Mouse (Mus musculus) midbrain, postnatal 0 days (tissue): Measurements from ENCODE around the gene Tas2r119. TPM values are rescaled to one million over a fixed set of nuclear protein-coding genes. Genes with fewer than 3 reads are reported as not detected.

Source experiments
- ATAC-seq: fragments of 200-750 bp; cut with Nextera tagmentation; 2 replicates; pipeline ENCODE4 v1.8.0; 2017; ENCODE audit warnings: moderate number of reproducible peaks, mild to moderate bottlenecking, moderate TSS enrichment, moderate library complexity; ENCODE audit not compliant: low FRiP score
- DNase-seq: peaks from one replicate; pipeline ENCODE4 v3.0.0-alpha.2; 2015; ENCODE audit warnings: low spot score
- H3K27ac ChIP-seq: fragments of 300-500 bp; sonication (generic); 2 replicates; pipeline ENCODE4 v1.5.1; 2014; ENCODE audit warnings: low read depth, mild to moderate bottlenecking, low read length, mixed read lengths
- H3K27me3 ChIP-seq: fragments of 300-500 bp; sonication (generic); 2 replicates; pipeline ENCODE4 v1.6.1; 2014; ENCODE audit warnings: low read length, control low read depth, mixed read lengths; ENCODE audit not compliant: insufficient read depth
- H3K36me3 ChIP-seq: fragments of 300-500 bp; sonication (generic); 2 replicates; pipeline ENCODE4 v1.6.1; 2014; ENCODE audit warnings: low read length, control low read depth, mixed read lengths; ENCODE audit not compliant: insufficient read depth
- H3K4me1 ChIP-seq: fragments of 300-500 bp; sonication (generic); 2 replicates; pipeline ENCODE4 v1.6.1; 2014; ENCODE audit warnings: mild to moderate bottlenecking, control low read depth, antibody characterized with exemption, low read length, mixed read lengths; ENCODE audit not compliant: insufficient read depth
- H3K4me2 ChIP-seq: fragments of 300-500 bp; sonication (generic); 2 replicates; pipeline ENCODE4 v1.6.1; 2014; ENCODE audit warnings: low read depth, mild to moderate bottlenecking, low read length, mixed read lengths; ENCODE audit not compliant: poor library complexity, severe bottlenecking
- H3K4me3 ChIP-seq: fragments of 300-500 bp; sonication (generic); 2 replicates; pipeline ENCODE4 v1.5.1; 2014; ENCODE audit warnings: low read depth, mild to moderate bottlenecking, low read length, moderate library complexity
- H3K9ac ChIP-seq: fragments of 300-500 bp; sonication (generic); replicated peaks from 2 replicates; pipeline ENCODE4 v1.6.1; 2014; ENCODE audit warnings: mild to moderate bottlenecking, low read length, moderate library complexity, mixed read lengths; ENCODE audit not compliant: poor library complexity, severe bottlenecking
- H3K9me3 ChIP-seq: fragments of 300-500 bp; sonication (generic); 2 replicates; pipeline ENCODE4 v1.6.1; 2016; ENCODE audit warnings: low read length, control low read depth
- CTCF ChIP-seq: IDR thresholded peaks from 2 replicates; pipeline ENCODE4 v1.5.1; 2016; ENCODE audit warnings: antibody characterized with exemption, mild to moderate bottlenecking
- WGBS: fragments of 180-500 bp; shearing (Covaris S2); extraction: QIAGEN DNeasy Blood & Tissue Kit; methylation state at CpG from one replicate; pipeline ENCODE4 v1.1.7; 2014; 5-methylcytosine and 5-hydroxymethylcytosine counted together
- polyA plus RNA-seq: library from polyadenylated mRNA; unstranded; fragments of >200 nt; fragmentation: Nextera tagmentation; extraction: Ambion mirVana; gene quantifications from 2 replicates; pipeline ENCODE4 v1.2.1, GENCODE M21; 2015
- total RNA-seq: library from RNA; depleted of rRNA; stranded (reverse); fragments of >200 nt; gene quantifications from 2 replicates; pipeline ENCODE4 v1.2.3, GENCODE M21; 2014

The Tas2r119 gene
- total and polyA plus RNA-seq, 2 experiments from 2014 or later: not detected

DNA sequence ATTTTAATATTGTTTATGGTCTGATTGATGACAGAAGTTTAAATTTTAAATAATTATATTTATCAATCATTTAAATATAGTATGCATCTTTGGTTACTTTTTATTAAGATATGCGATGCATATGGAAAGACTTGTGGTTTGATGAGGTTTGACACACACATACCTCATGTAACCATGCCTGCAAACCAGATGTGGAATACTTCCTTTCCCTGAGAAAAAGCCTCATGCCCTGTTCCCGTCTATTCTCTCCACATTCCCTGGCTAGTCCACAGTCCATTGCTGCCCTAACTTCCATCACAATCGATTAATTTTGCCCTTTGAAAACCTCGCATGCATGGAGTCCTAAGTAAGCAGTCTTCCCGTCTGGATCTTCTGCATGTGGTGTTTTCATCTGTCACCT, 21.0 kb upstream of the Tas2r119 start:
- 68% methylated on average over 5 of the region's 5 CpGs for WGBS
- H3K36me3 ChIP-seq: no peaks in the 10 kb centered on the region
- no peaks in the 10 kb centered on the region for H3K9me3 ChIP-seq
- ATAC-seq (no peak), DNase-seq (no peak)
- no peak overlapping the region for H3K27ac ChIP-seq
- no peak overlapping the region for H3K4me2 ChIP-seq
- H3K4me1 ChIP-seq: peaks cover 4% of the 10 kb centered on the region; the same call in 1 of the 2 replicates
- TF ChIP-seq CTCF: no peak
- H3K27me3 ChIP-seq: no peaks in the 10 kb centered on the region
- no peak overlapping the region for H3K4me3 ChIP-seq
- no peak overlapping the region for H3K9ac ChIP-seq

DNA sequence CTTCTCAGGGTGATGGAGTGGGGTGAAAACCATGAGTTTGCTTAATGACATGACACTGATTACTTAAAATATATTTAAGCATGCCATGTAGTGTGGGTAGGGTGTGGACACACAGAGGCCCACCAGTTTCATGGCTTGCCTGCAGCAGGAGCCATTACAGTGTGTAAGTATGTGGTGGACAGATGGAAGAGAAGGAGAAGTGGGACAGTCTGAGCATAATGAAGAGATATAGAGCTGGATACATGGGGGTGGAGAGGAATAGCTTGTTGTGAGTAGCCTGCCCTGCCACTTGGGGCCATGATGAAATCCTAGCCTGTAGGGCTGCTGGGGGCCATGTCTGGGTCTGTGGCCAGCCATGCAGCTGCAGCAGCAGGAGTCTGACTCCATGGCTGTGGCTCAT, 16.8 kb upstream of the Tas2r119 start:
- Histone ChIP-seq H3K27me3 (no peaks in the 10 kb centered on the region), H3K36me3 (no peaks in the 10 kb centered on the region), H3K4me2 (no peak overlapping the region), H3K9ac (no peak overlapping the region), H3K4me1 (peaks cover 4% of the 10 kb centered on the region; the same call in 1 of the 2 replicates), H3K27ac (no peak overlapping the region), H3K4me3 (no peak overlapping the region), H3K9me3 (no peaks in the 10 kb centered on the region)
- no peak for ATAC-seq
- no peak for DNase-seq
- TF ChIP-seq CTCF: no peak

DNA sequence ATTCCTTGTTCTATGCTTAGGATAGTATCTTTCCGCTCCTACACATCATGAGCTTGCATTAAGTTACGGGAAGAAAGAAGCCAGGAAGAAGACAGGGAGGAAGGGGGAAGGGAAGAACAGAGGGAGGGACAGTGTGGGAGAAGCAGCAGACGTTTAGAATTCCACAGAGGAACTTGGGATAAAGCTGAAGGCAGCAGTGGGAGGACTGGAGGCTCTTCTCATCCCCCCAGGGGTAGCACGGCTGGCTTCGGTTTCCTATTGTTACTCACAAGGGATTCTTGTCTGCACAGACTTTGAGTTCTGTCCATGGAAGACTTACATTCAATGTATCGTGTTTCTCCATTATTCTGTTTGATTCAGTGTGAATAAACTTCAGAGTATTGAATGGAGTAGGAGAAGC, 5.3 kb upstream of the Tas2r119 start:
- no peak overlapping the region for H3K4me3 ChIP-seq
- no peaks in the 10 kb centered on the region for H3K36me3 ChIP-seq
- no peak for TF ChIP-seq CTCF
- H3K27me3 ChIP-seq: no peaks in the 10 kb centered on the region
- 24% methylated on average over 6 of the region's 6 CpGs for WGBS
- no peak overlapping the region for H3K9ac ChIP-seq
- no peaks in the 10 kb centered on the region for H3K9me3 ChIP-seq
- H3K4me2 ChIP-seq: no peak overlapping the region
- no peak overlapping the region for H3K27ac ChIP-seq
- H3K4me1 ChIP-seq: no peaks in the 10 kb centered on the region
- DNase-seq: no peak
- no peak for ATAC-seq

DNA sequence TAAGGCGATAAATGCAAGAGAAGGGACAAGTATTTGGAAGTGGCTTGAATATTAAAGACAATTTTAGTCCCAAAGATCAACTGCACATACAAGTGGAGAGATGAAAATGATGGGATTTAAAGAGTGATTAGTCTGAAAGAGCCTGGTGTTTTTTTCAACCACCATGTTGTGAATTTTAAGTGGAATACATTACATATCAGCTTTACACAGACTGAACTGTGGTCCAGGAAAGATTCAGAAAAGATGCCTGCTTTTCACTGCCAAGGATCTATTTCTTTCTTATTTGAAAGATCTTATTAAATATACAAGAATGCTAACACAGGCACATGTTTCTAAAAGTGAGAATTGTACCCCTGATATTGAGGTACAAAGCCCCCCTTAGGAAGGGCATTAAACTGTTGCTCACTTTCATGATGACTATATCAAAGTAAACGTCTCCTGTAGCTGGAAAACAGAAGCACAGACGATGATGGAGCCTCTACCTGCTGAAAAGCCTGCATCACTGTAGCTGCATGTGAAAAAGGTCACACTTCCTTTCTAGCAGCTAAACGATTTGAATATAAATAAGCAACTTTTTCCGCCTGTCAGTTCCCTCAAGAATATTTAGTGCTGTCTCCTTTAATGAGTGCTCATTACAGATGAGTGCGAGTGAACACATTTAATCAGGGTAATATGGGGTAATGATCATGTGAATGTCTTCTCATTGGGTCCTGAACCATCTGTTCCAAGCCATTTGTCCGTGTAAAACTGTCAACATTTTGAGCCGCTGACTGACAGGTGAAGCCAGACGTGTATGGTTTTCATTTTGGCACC, 4.7 kb upstream of the Tas2r119 start:
- Histone ChIP-seq H3K4me3 (no peak overlapping the region), H3K27me3 (no peaks in the 10 kb centered on the region), H3K27ac (no peak overlapping the region), H3K36me3 (no peaks in the 10 kb centered on the region), H3K4me2 (no peak overlapping the region), H3K9ac (no peak overlapping the region), H3K4me1 (no peaks in the 10 kb centered on the region), H3K9me3 (no peaks in the 10 kb centered on the region)
- 32% methylated on average over 9 of the region's 9 CpGs for WGBS
- ATAC-seq (no peak), DNase-seq (peak; percentile 22)
- TF ChIP-seq CTCF: no peak

DNA sequence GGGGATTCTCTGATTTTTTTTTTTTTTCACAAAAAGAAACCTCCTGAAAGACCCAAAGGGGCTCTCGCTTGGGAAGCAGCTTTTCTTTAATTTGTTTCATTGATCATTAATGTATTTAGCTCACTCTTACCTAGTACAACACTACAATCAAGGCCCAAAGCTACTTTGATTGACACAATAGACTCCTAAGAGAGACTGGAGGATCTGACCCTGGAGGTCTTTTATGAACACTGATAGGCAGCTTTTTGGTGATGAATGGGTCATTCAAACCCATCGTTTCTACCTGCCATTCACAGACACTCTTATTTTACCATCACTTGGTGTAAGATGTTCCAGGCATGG, 4.1 kb upstream of the Tas2r119 start:
- 58% methylated on average over 2 of the region's 2 CpGs for WGBS
- H3K27ac ChIP-seq: no peak overlapping the region
- no peaks in the 10 kb centered on the region for H3K4me1 ChIP-seq

DNA sequence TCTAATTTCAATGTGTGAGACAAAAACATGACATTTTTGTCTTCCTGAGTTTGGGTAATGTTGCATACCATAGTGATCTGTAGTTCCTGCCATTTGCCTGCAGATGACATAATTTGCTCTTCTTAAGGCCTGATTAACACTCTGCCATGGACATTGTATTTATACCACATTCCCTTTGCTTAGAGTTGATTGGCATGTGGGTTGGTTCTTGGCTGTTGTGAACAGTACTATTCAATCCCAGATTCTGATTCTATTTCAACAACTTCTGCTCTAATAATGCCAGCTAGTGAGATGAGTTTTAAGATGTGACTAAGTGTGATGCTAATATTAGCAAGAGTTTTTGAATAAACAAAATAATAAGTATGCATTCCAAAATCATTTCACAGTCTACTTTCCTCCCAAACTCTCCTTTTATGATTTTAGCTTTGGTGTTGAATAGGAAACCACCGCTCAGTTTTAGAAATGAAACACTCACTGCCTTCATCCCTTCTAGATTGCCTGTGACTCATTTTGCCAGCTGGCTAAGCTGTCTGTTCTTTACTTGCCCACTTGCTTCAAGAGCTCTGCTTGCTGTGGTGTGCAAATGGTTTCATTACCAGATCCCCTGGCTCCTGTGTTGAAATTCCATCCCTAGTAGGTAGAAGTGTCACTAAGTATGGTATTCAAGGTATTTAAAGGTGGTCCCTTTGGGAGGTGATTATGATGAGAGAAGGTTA, 3.1 kb downstream of the Tas2r119 start:
- Histone ChIP-seq H3K36me3 (no peaks in the 10 kb centered on the region), H3K9ac (no peak overlapping the region), H3K4me1 (no peaks in the 10 kb centered on the region), H3K27me3 (no peaks in the 10 kb centered on the region), H3K27ac (no peak overlapping the region), H3K4me2 (no peak overlapping the region), H3K9me3 (no peaks in the 10 kb centered on the region), H3K4me3 (no peak overlapping the region)
- TF ChIP-seq CTCF: no peak
- whole genome bisulfite sequencing: 95% methylated on average over 1 of the region's 1 CpGs
- ATAC-seq (no peak), DNase-seq (no peak)

More for the DNA sequence above, 4.1 kb upstream of the Tas2r119 start:
- H3K9me3 ChIP-seq: no peaks in the 10 kb centered on the region
- no peak overlapping the region for H3K4me2 ChIP-seq
- TF ChIP-seq CTCF: no peak
- DNase-seq (no peak), ATAC-seq (no peak)
- no peaks in the 10 kb centered on the region for H3K36me3 ChIP-seq
- H3K27me3 ChIP-seq: no peaks in the 10 kb centered on the region
- H3K4me3 ChIP-seq: no peak overlapping the region
- no peak overlapping the region for H3K9ac ChIP-seq
